Mouse (Mus musculus) heart, embryonic 11.5 days (tissue): ENCODE measurements around the gene Nfs1. TPM values are rescaled to one million over a fixed set of nuclear protein-coding genes. Genes with fewer than 3 reads are reported as not detected.
A peak's percentile ranks its signal among the peaks of the same experiment; 100 is the strongest.

Source experiments
- ATAC-seq: fragments of 200-750 bp; cut with Nextera tagmentation; replicated peaks from 2 replicates; pipeline ENCODE4 v1.8.0; 2017; ENCODE audit warnings: moderate library complexity; ENCODE audit not compliant: insufficient number of reproducible peaks, low FRiP score, low TSS enrichment
- H3K27ac ChIP-seq: fragments of 300-500 bp; sonication (generic); 2 replicates; pipeline ENCODE4 v1.5.1; 2014; ENCODE audit warnings: mild to moderate bottlenecking, low read depth, low read length
- H3K27me3 ChIP-seq: fragments of 300-500 bp; sonication (generic); 2 replicates; pipeline ENCODE4 v1.6.1; 2014; ENCODE audit warnings: mild to moderate bottlenecking, low read length, mixed read lengths; ENCODE audit not compliant: control insufficient read depth, insufficient read depth
- H3K36me3 ChIP-seq: fragments of 300-500 bp; sonication (generic); 2 replicates; pipeline ENCODE4 v1.6.1; 2014; ENCODE audit warnings: mild to moderate bottlenecking, low read length, moderate library complexity, mixed read lengths; ENCODE audit not compliant: control insufficient read depth, insufficient read depth
- H3K4me1 ChIP-seq: fragments of 300-500 bp; sonication (generic); 2 replicates; pipeline ENCODE4 v1.6.1; 2014; ENCODE audit warnings: low read length; ENCODE audit not compliant: control insufficient read depth, insufficient read depth
- H3K4me2 ChIP-seq: fragments of 300-500 bp; sonication (generic); 2 replicates; pipeline ENCODE4 v1.6.1; 2014; ENCODE audit warnings: mild to moderate bottlenecking, moderate library complexity
- H3K4me3 ChIP-seq: fragments of 300-500 bp; sonication (generic); 2 replicates; pipeline ENCODE4 v1.5.1; 2014; ENCODE audit warnings: low read depth, low read length
- H3K9ac ChIP-seq: fragments of 300-500 bp; sonication (generic); 2 replicates; pipeline ENCODE4 v1.6.1; 2014; ENCODE audit warnings: mild to moderate bottlenecking, low read depth, low read length, moderate library complexity
- H3K9me3 ChIP-seq: fragments of 300-500 bp; sonication (generic); replicated peaks from 2 replicates; pipeline ENCODE4 v1.6.1; 2016; ENCODE audit warnings: low read length; ENCODE audit not compliant: control insufficient read depth
- WGBS: fragments of 180-500 bp; shearing (Covaris S2); extraction: QIAGEN DNeasy Blood & Tissue Kit; methylation state at CpG from one replicate; pipeline ENCODE4 v1.1.7; 2014; ENCODE audit not compliant: insufficient replicate concordance; 5-methylcytosine and 5-hydroxymethylcytosine counted together
- polyA plus RNA-seq: library from polyadenylated mRNA; unstranded; fragments of >200 nt; fragmentation: Nextera tagmentation; extraction: Ambion mirVana; gene quantifications from 2 replicates; pipeline ENCODE4 v1.2.1, GENCODE M21; 2014

Gene Nfs1
- polyA plus RNA-seq, 1 experiment from 2014 or later: 55.7 TPM

- Histone ChIP-seq H3K4me1 (peaks cover 4% of the 10 kb centered on the region; the same call in 1 of the 2 replicates), H3K9me3 (no peaks in the 10 kb centered on the region), H3K27me3 (no peaks in the 10 kb centered on the region), H3K27ac (no peak overlapping the region), H3K9ac (no peak overlapping the region), H3K4me2 (no peak overlapping the region), H3K36me3 (no peaks in the 10 kb centered on the region; the same call in 1 of the 2 replicates), H3K4me3 (no peak overlapping the region)
- ATAC-seq: no peak
- WGBS: 79% methylated on average over 7 of the region's 7 CpGs
Measured at GRCm38 (mm10) chr2:156087391-156088110, 56.4 kb downstream of the Nfs1 start.

GRCm38 (mm10) chr2:156084541-156084940 is 59.4 kb downstream of the Nfs1 start:
- ATAC-seq: no peak
- WGBS: 85% methylated on average over 3 of the region's 3 CpGs
- Histone ChIP-seq H3K36me3 (no peaks in the 10 kb centered on the region; the same call in 1 of the 2 replicates), H3K9ac (no peak overlapping the region), H3K4me3 (no peak overlapping the region), H3K4me1 (peaks cover 22% of the 10 kb centered on the region), H3K9me3 (no peaks in the 10 kb centered on the region), H3K4me2 (no peak overlapping the region), H3K27ac (no peak overlapping the region), H3K27me3 (no peaks in the 10 kb centered on the region)

- Histone ChIP-seq H3K4me2 (no peak overlapping the region), H3K36me3 (peaks cover 29% of the 10 kb centered on the region), H3K9me3 (no peaks in the 10 kb centered on the region), H3K4me1 (peaks cover 25% of the 10 kb centered on the region), H3K27me3 (no peaks in the 10 kb centered on the region), H3K27ac (no peak overlapping the region), H3K9ac (no peak overlapping the region), H3K4me3 (no peak overlapping the region)
- 85% methylated on average over 7 of the region's 7 CpGs for WGBS
- ATAC-seq: no peak
Measured at GRCm38 (mm10) chr2:156080391-156080790, 63.6 kb downstream of the Nfs1 start.

GRCm38 (mm10) chr2:156079674-156080073 is 64.3 kb downstream of the Nfs1 start:
- H3K4me3 ChIP-seq: no peak overlapping the region
- H3K9me3 ChIP-seq: no peaks in the 10 kb centered on the region
- ATAC-seq: 0 out of 2 replicates have a peak, but pooled peaks have one; percentile 37
- no peak overlapping the region for H3K9ac ChIP-seq
- H3K27me3 ChIP-seq: no peaks in the 10 kb centered on the region
- WGBS: 38% methylated on average over 4 of the region's 4 CpGs
- peaks cover 25% of the 10 kb centered on the region for H3K4me1 ChIP-seq
- H3K27ac ChIP-seq: no peak overlapping the region
- H3K4me2 ChIP-seq: no peak overlapping the region
- peaks cover 29% of the 10 kb centered on the region for H3K36me3 ChIP-seq

GRCm38 (mm10) chr2:156079183-156079560 is 64.8 kb downstream of the Nfs1 start:
- Histone ChIP-seq H3K4me1 (peaks cover 25% of the 10 kb centered on the region), H3K4me2 (no peak overlapping the region), H3K27ac (no peak overlapping the region), H3K9ac (no peak overlapping the region), H3K9me3 (no peaks in the 10 kb centered on the region), H3K36me3 (peaks cover 33% of the 10 kb centered on the region), H3K4me3 (no peak overlapping the region), H3K27me3 (no peaks in the 10 kb centered on the region)
- ATAC-seq: no peak; the same call in 1 of the 2 replicates
- 82% methylated on average over 8 of the region's 8 CpGs for WGBS

GRCm38 (mm10) chr2:156078421-156079182 is 65.4 kb downstream of the Nfs1 start:
- 88% methylated on average over 16 of the region's 16 CpGs for WGBS
- Histone ChIP-seq H3K4me1 (peaks cover 25% of the 10 kb centered on the region), H3K27me3 (no peaks in the 10 kb centered on the region), H3K4me3 (no peak overlapping the region), H3K27ac (no peak overlapping the region), H3K36me3 (peaks cover 37% of the 10 kb centered on the region), H3K4me2 (no peak overlapping the region), H3K9ac (no peak overlapping the region), H3K9me3 (no peaks in the 10 kb centered on the region)
- ATAC-seq: no peak

- Histone ChIP-seq H3K4me1 (peaks cover 21% of the 10 kb centered on the region), H3K27me3 (no peaks in the 10 kb centered on the region), H3K36me3 (peaks cover 46% of the 10 kb centered on the region), H3K4me2 (no peak overlapping the region), H3K27ac (no peak overlapping the region), H3K4me3 (no peak overlapping the region), H3K9ac (no peak overlapping the region), H3K9me3 (no peaks in the 10 kb centered on the region)
- ATAC-seq: no peak
- 86% methylated on average over 7 of the region's 7 CpGs for WGBS
Measured at GRCm38 (mm10) chr2:156077461-156077860, 66.5 kb downstream of the Nfs1 start.

- Histone ChIP-seq H3K4me1 (no peaks in the 10 kb centered on the region), H3K4me2 (no peak overlapping the region), H3K36me3 (peaks cover 53% of the 10 kb centered on the region), H3K9me3 (no peaks in the 10 kb centered on the region), H3K27me3 (no peaks in the 10 kb centered on the region), H3K4me3 (no peak overlapping the region), H3K27ac (no peak overlapping the region), H3K9ac (no peak overlapping the region)
- no peak for ATAC-seq
- WGBS: 94% methylated on average over 15 of the region's 15 CpGs
Measured at GRCm38 (mm10) chr2:156073725-156074124, 70.3 kb downstream of the Nfs1 start.
